Mouse (Mus musculus): ENCODE measurements around the gene Jarid2. TPM values are rescaled to one million over a fixed set of nuclear protein-coding genes. Genes with fewer than 3 reads are reported as not detected.
"Not testable (repeated sequence)": the region's sequence is repeated elsewhere in the genome, so short reads cannot be mapped to it uniquely, and the experiment has no call there.

The Jarid2 gene
- polyA plus RNA-seq, 1 experiment from 2014 or later: 12.0 TPM

DNA sequence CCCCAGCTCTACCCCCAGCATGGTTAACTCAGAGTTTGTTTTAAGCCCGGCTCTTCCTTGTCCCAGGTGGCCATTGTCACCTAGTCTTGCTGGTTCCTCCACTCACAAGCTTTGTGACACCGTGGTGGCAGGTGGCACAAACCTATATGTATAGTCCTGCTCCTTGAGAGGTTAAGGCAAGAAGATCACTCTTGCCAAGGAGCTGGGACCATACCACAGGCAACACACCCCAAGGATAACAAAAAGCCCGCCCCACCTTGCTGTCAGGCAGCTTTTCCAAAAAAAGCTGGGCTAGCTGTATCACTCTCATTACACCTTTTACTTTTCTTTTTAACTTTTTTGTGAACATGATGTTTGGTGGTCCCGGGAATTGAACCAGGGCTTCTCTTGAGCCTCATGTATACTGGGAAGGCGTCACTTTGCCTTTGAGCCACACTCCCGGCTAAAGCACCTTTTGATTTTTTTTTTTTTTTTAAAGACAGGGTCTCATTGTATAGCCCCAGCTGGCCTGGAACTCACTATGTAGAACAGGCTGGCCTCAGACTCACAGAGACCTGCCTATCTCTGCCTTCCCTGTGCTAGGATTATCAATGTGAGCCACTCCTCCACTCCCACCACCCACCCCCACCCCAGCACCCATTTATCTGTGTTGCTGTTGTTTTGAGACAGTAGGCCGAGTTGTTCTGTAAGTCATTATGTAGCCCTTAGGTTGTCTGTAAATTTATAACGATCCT, 19.4 kb upstream of the Jarid2 start:
- ATAC-seq (no peak), DNase-seq (ENCODE audit: low read depth, low spot score) (no peak)
- no peaks in the 10 kb centered on the region for H3K27me3 ChIP-seq
- ChIA-PET CTCF (interaction anchor here (1.4 kb wide), 1 partner anchor 18 kb away, joined by 3 read pairs; no protein-coding TSS in a partner anchor), POLR2A (interaction anchor here (0.7 kb wide), 1 partner anchor 37 kb away, joined by 3 read pairs; no protein-coding TSS in a partner anchor)
- TF ChIP-seq CTCF (IDR thresholded peaks at IDR 0.05): no peak
- in situ Hi-C loops (cut with MboI; ENCODE audit: low pct_unique_long_range_greater_than_20kb): no loop called here

DNA sequence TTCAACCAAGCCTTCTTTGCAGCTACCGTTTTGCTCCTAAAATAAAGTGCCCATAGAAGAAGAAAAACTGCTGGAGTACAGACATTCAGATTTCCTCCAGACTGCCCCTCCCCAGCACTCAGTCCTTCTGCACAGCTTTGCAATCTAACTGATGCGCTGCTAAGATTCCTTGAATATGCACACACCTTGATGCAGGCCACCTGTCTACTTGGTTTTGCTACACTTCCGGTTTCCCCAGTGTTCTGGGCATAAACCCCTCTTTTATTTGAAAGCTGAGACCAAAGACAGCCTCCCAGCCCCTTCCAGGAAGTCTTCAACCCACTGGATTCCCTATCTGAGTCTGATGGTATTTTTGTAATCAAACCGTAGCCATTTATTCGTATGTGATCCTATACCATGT, 18.2 kb upstream of the Jarid2 start:
- in situ Hi-C loops (cut with MboI; ENCODE audit: low pct_unique_long_range_greater_than_20kb): no loop called here

DNA sequence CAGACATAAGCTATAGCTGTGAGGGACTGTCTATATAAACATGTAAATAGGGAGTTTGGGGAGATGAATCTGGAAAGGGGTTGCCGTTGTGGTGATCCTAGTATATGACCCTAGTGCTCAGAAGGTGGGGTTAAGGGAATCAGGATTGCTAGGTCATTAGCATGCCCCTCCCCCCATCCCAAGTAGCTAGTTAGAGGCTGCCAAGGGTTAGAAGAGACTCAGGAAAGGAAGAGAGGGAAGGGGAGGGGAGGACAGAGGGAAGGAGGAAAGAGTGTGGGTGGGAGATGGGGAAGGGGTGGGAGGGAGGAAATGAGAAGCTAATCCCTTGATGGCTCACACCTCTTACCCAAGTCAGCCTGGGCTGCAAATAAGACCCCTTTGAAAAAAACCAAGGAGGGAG, 17.4 kb upstream of the Jarid2 start:
- ATAC-seq (no peak), DNase-seq (ENCODE audit: low read depth, low spot score) (no peak)
- POLR2A ChIA-PET: no interaction called here
- in situ Hi-C loops (cut with MboI; ENCODE audit: low pct_unique_long_range_greater_than_20kb): no loop called here
- H3K27me3 ChIP-seq: no peaks in the 10 kb centered on the region
- no peak for TF ChIP-seq CTCF (IDR thresholded peaks at IDR 0.05)
- CTCF ChIA-PET: no interaction called here

More for the DNA sequence above, 18.2 kb upstream of the Jarid2 start:
- ChIA-PET CTCF (interaction anchor here (1.4 kb wide), 1 partner anchor 16 kb away, joined by 3 read pairs; no protein-coding TSS in a partner anchor), POLR2A (no interaction called here)
- no peak for DNase-seq (ENCODE audit: low read depth, low spot score)
- no peak for TF ChIP-seq CTCF (IDR thresholded peaks at IDR 0.05)
- ATAC-seq: no peak
- H3K27me3 ChIP-seq: no peaks in the 10 kb centered on the region

DNA sequence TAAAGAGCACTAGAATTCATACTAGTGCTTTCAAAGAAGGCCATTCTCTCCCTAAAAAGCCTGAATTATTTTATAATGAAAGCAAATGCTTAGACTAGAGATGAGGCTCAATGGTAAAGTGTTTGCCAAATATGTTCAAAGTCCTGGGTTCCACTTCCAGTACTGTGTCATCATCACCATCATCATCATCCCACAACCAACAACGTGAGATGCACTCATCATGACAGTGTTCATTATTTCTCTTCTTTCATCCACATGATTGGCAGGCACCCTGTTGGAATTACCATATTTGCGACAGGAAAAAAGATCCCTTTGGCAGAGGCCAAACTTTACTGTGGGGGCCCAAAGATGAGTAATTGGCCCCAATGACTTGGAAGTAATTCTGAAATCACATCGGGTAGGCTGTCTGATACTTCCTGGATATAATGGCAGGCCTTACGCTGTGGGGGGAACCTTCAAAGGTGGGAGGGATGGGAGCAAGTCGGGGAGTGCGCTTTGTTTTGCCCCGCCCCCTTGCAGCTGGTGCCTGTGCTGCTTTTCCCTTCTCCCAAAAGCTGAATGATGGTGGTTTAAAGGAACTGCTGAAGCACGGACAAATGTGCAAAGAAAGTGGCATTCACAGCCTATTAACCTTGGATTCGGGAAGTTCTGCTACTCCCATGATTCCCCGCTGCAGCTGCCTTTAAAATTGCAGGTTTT, 13.9 kb upstream of the Jarid2 start:
- H3K27me3 ChIP-seq: no peaks in the 10 kb centered on the region
- ATAC-seq (no peak), DNase-seq (ENCODE audit: low read depth, low spot score) (no peak)
- in situ Hi-C loops (cut with MboI; ENCODE audit: low pct_unique_long_range_greater_than_20kb): no loop called here
- POLR2A ChIA-PET: no interaction called here
- no peak for TF ChIP-seq CTCF (IDR thresholded peaks at IDR 0.05)
- CTCF ChIA-PET: no interaction called here

GRCm38 (mm10) chr13:44717838-44718237, 11.4 kb upstream of the Jarid2 start:
- ChIA-PET POLR2A (no interaction called here), CTCF (no interaction called here)
- ATAC-seq (no peak), DNase-seq (ENCODE audit: low read depth, low spot score) (no peak)
- H3K27me3 ChIP-seq: no peaks in the 10 kb centered on the region
- in situ Hi-C loops (cut with MboI; ENCODE audit: low pct_unique_long_range_greater_than_20kb): no loop called here
- TF ChIP-seq CTCF (IDR thresholded peaks at IDR 0.05): no peak

DNA sequence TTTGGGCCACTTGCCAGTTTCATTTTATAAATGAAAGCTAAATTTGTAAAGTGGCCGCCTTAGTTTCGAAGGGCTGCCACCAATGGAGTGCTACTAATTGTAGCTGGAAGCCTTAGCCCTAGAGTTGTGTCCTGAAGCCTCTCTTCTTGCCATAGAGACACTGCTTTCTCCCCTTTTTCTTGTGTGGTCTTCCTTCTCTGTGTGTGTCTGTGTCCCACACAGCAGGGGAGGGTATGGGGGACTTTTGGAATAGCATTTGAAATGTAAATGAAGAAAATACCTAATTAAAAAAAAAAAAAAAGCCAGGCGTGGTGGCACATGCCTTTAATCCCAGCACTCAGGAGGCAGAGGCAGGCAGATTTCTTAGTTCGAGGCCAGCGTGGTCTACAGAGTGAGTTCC, 10.8 kb upstream of the Jarid2 start:
- in situ Hi-C loops (cut with MboI; ENCODE audit: low pct_unique_long_range_greater_than_20kb); DNase-seq (ENCODE audit: low read depth, low spot score); H3K27me3 ChIP-seq; CTCF ChIA-PET; POLR2A ChIA-PET; ATAC-seq: not testable (repeated sequence)

- no peak for ATAC-seq
- DNase-seq (ENCODE audit: low read depth, low spot score): no peak
- ChIA-PET CTCF (no interaction called here), POLR2A (no interaction called here)
- H3K27me3 ChIP-seq: no peaks in the 10 kb centered on the region
- no peak for TF ChIP-seq CTCF (IDR thresholded peaks at IDR 0.05)
- in situ Hi-C loops (cut with MboI; ENCODE audit: low pct_unique_long_range_greater_than_20kb): no loop called here
These were observed 9.2 kb upstream of the Jarid2 start for GRCm38 (mm10) chr13:44720094-44720493.

- CTCF ChIA-PET: no interaction called here
- POLR2A ChIA-PET: interaction anchor here (0.6 kb wide), 1 partner anchor 10 kb away, joined by 3 read pairs; no protein-coding TSS in a partner anchor
- ATAC-seq (no peak), DNase-seq (ENCODE audit: low read depth, low spot score) (no peak)
- TF ChIP-seq CTCF (IDR thresholded peaks at IDR 0.05): no peak
- in situ Hi-C loops (cut with MboI; ENCODE audit: low pct_unique_long_range_greater_than_20kb): no loop called here
- H3K27me3 ChIP-seq: no peaks in the 10 kb centered on the region
These were observed 7.3 kb upstream of the Jarid2 start for GRCm38 (mm10) chr13:44721891-44722547.

DNA sequence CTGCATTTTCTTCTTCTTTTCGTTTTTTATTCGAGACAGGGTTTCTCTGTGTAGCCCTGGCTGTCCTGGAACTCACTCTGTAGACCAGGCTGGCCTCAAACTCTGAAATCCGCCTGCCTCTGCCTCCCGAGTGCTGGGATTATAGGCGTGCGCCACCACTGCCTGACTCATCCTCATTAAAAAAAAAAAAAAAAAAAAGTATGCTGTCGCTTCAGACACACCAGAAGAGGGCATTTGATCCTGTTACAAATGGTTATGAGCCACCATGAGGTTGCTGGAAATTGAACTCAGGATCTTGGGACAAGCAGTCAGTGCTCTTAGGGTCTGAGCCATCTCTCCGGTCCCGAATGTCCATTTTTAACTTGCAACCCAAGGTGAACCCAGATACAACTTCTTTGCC, 5.8 kb upstream of the Jarid2 start:
- in situ Hi-C loops (cut with MboI; ENCODE audit: low pct_unique_long_range_greater_than_20kb): not testable (repeated sequence)

DNA sequence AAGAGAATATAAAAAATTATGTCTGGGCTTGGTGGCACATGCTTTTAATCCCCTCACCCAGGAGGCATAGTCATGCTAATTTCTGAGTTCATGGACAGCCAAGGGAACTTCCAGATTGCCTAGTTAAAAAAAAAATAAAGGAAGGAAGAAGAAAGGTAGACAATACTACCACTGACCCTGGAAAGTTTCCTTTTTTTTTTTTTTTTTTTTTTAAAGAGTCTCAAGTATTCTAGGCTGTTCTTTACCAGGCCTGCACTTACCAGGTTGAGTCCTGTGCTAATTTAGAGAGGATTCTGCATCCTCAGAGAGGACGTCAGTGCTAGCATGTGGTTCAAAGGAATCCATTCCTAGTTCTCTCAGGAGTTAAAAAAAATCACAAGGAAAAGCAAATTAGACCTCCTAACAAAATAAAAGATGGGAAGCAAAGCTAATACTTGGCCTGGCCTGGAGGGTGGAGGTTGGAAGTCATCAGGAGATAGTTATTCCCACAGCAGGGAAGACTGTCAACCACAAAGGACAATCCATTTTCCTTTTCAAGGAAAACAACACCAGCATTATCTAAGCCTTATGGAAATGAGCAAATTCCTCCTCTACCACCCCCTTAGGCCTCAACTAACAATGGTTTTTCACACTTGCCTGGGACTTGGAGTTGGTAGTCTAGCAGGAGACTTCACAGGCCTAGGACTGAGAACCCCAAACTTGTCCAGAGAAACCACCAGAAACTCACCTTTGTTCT, 961 bp upstream of the Jarid2 start:
- CTCF ChIA-PET: interaction anchor here (1.3 kb wide), 1 partner anchor 17 kb away, joined by 3 read pairs; no protein-coding TSS in a partner anchor
- POLR2A ChIA-PET: no interaction called here
- TF ChIP-seq CTCF (IDR thresholded peaks at IDR 0.05): no peak
- in situ Hi-C loops (cut with MboI; ENCODE audit: low pct_unique_long_range_greater_than_20kb): no loop called here
- H3K27me3 ChIP-seq: no peaks in the 10 kb centered on the region
- DNase-seq (ENCODE audit: low read depth, low spot score): no peak
- ATAC-seq: no peak

More for the DNA sequence above, 5.8 kb upstream of the Jarid2 start:
- ATAC-seq; CTCF ChIA-PET; DNase-seq (ENCODE audit: low read depth, low spot score); H3K27me3 ChIP-seq; POLR2A ChIA-PET: not testable (repeated sequence)

Measured in Patski (cell line).